Mouse (Mus musculus) heart, postnatal 0 days (tissue): ENCODE measurements around the gene Tap1.

ENCODE experiments used
- CTCF ChIP-seq: IDR thresholded peaks from 2 replicates; pipeline ENCODE4 v1.5.1; 2016; ENCODE audit warnings: antibody characterized with exemption, control low read depth, low read depth
- EP300 ChIP-seq: IDR thresholded peaks from 2 replicates; pipeline ENCODE4 v1.6.1; 2016; ENCODE audit warnings: antibody characterized with exemption, low read depth

DNA sequence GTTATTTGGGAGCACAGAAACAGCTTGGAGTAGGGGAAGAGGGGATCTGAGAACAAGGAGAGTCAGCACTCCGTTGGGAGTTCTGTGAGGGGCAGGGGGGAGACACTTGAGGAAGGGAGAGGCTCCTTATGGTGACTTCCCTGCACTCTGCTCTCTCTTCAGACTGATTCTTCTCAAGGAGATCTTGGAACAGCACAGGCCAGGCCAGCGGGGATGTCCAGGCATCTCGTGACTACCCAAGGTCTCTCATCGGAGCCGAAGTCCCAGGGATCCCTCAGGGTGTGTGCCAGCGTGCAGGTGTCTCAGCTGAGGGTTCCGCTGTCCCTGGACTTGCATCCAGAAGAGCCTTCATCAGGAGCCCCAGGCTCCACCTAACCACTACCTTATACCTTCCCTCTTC, 48.7 kb upstream of the Tap1 start:
- TF ChIP-seq CTCF, result no peak
- TF ChIP-seq EP300, result no peak
